Mouse (Mus musculus) left cerebral cortex, postnatal 14 days (tissue): ENCODE results near the gene Vps33b. TPM values are rescaled to one million over a fixed set of nuclear protein-coding genes. Genes with fewer than 3 reads are reported as not detected.

Source experiments
- total RNA-seq, 2 experiments: library from RNA; stranded (reverse); gene quantifications; 2 replicates each; pipeline ENCODE4 v1.2.3; 2021

Vps33b gene
- total RNA-seq, 2 experiments from 2014 or later, result 19.3 to 19.6 TPM

Other genes with a start within 250 kb of the Vps33b start
- 10 to 100 TPM; 15.7 to 16.0 TPM for gene Zfp710, start 244.8 kb upstream of the Vps33b start, total RNA-seq
- gene Idh2, start 154.3 kb upstream of the Vps33b start, total RNA-seq, result 10 to 100 TPM; 48.1 to 50.3 TPM
- gene Sema4b, start 82.8 kb upstream of the Vps33b start, total RNA-seq, result 10 to 100 TPM; 20.0 to 20.7 TPM
- gene Cib1, start 36.8 kb upstream of the Vps33b start, total RNA-seq, result 10 to 100 TPM; 18.7 to 22.0 TPM
- 1 to 10 TPM; 6.6 to 6.7 TPM for gene Gdpgp1, start 36.8 kb upstream of the Vps33b start, total RNA-seq
- gene Ttll13, start 23.3 kb upstream of the Vps33b start, total RNA-seq, result 1 to 10 TPM in 1 of 2 experiments, under 1 TPM in 1; 0.95 to 1.2 TPM
- 10 to 100 TPM; 39.9 to 42.4 TPM for gene Ngrn, start 8.4 kb upstream of the Vps33b start, total RNA-seq
- gene Prc1, start 24.8 kb downstream of the Vps33b start, total RNA-seq, result 1 to 10 TPM; 3.2 to 3.8 TPM
- 10 to 100 TPM; 11.8 to 12.8 TPM for gene Rccd1, start 54.8 kb downstream of the Vps33b start, total RNA-seq
- 10 to 100 TPM; 44.8 to 49.7 TPM for gene Unc45a, start 71.4 kb downstream of the Vps33b start, total RNA-seq
- 10 to 100 TPM; 42.0 to 53.2 TPM for gene Hddc3, start 73.5 kb downstream of the Vps33b start, total RNA-seq
- gene Man2a2, start 101.7 kb downstream of the Vps33b start, total RNA-seq, result 100 to 1,000 TPM; 114 to 118 TPM
- 1 to 10 TPM; 5.6 to 6.7 TPM for gene Fes, start 118.3 kb downstream of the Vps33b start, total RNA-seq
- gene Furin, start 135.8 kb downstream of the Vps33b start, total RNA-seq, result 10 to 100 TPM; 38.8 to 46.2 TPM